Mouse (Mus musculus) frontal cortex, postnatal 10 days (tissue): ENCODE measurements at regions not wholly inside any gene's neighbourhood (a gene's known extent, or its start where the extent isn't known, plus 50 kb on each side); places are given as distances from the start of the nearest gene placed in this dataset.
"Not testable (repeated sequence)": the region's sequence is repeated elsewhere in the genome, so short reads cannot be mapped to it uniquely, and the experiment has no call there.

Experiments used
- DNase-seq, 2 experiments: peaks; one replicate each; pipeline ENCODE4 v3.0.0; 2022; ENCODE audit warnings: low spot score in 2 of 2, mixed read lengths in 1 of 2

- DNase-seq = no peak
Observed at GRCm38 (mm10) chr6:20555320-20555883, 659.9 kb upstream of the Kcnd2 start.

- no peak for DNase-seq
Observed at GRCm38 (mm10) chr6:20572621-20573020, 642.7 kb upstream of the Kcnd2 start.

- no peak for DNase-seq
Observed at GRCm38 (mm10) chr6:20574734-20575133, 640.6 kb upstream of the Kcnd2 start.

GRCm38 (mm10) chr6:20598783-20599182 is 616.5 kb upstream of the Kcnd2 start:
- no peak for DNase-seq

GRCm38 (mm10) chr6:20604170-20604569 is 611.1 kb upstream of the Kcnd2 start:
- DNase-seq = peak in 1 of 2 experiments; percentile 6

GRCm38 (mm10) chr6:20620476-20620875 is 594.8 kb upstream of the Kcnd2 start:
- no peak for DNase-seq

GRCm38 (mm10) chr6:20626382-20626781 is 588.9 kb upstream of the Kcnd2 start:
- DNase-seq = no peak

- DNase-seq = no peak
Observed at GRCm38 (mm10) chr6:20627071-20627470, 588.2 kb upstream of the Kcnd2 start.

- no peak for DNase-seq
Observed at GRCm38 (mm10) chr6:20640301-20640700, 575.0 kb upstream of the Kcnd2 start.

GRCm38 (mm10) chr6:20641375-20641774 is 573.9 kb upstream of the Kcnd2 start:
- no peak for DNase-seq

- DNase-seq = no peak
Observed at GRCm38 (mm10) chr6:20641851-20642250, 573.5 kb upstream of the Kcnd2 start.

- DNase-seq = no peak
Observed at GRCm38 (mm10) chr6:20657042-20657441, 558.3 kb upstream of the Kcnd2 start.

GRCm38 (mm10) chr6:20673219-20673618 is 542.1 kb upstream of the Kcnd2 start:
- DNase-seq = no peak

- not testable (repeated sequence) for DNase-seq
Observed at GRCm38 (mm10) chr6:20686447-20687238, 528.7 kb upstream of the Kcnd2 start.

- not testable (repeated sequence) for DNase-seq
Observed at GRCm38 (mm10) chr6:20687239-20687575, 528.1 kb upstream of the Kcnd2 start.

GRCm38 (mm10) chr6:20725948-20726347 is 489.4 kb upstream of the Kcnd2 start:
- DNase-seq = no peak

- DNase-seq = no peak
Observed at GRCm38 (mm10) chr6:20739095-20739494, 476.2 kb upstream of the Kcnd2 start.

GRCm38 (mm10) chr6:20740406-20740805 is 474.9 kb upstream of the Kcnd2 start:
- DNase-seq = no peak

GRCm38 (mm10) chr6:20741240-20741639 is 474.1 kb upstream of the Kcnd2 start:
- no peak for DNase-seq

GRCm38 (mm10) chr6:20757240-20757639 is 458.1 kb upstream of the Kcnd2 start:
- no peak for DNase-seq

GRCm38 (mm10) chr6:20761300-20761699 is 454.0 kb upstream of the Kcnd2 start:
- DNase-seq = no peak

- DNase-seq = no peak
Observed at GRCm38 (mm10) chr6:20775872-20776271, 439.4 kb upstream of the Kcnd2 start.
